Mouse (Mus musculus) c-Kit-positive CD71-positive TER-119-positive erythroid progenitor cells, embryonic 14.5 days (primary cell): ENCODE results near the gene Fam110a.

Source experiments
- DNase-seq: peaks from one replicate; pipeline ENCODE4 v3.0.0-alpha.2; 2013; ENCODE audit warnings: low spot score

Fam110a gene

DNA sequence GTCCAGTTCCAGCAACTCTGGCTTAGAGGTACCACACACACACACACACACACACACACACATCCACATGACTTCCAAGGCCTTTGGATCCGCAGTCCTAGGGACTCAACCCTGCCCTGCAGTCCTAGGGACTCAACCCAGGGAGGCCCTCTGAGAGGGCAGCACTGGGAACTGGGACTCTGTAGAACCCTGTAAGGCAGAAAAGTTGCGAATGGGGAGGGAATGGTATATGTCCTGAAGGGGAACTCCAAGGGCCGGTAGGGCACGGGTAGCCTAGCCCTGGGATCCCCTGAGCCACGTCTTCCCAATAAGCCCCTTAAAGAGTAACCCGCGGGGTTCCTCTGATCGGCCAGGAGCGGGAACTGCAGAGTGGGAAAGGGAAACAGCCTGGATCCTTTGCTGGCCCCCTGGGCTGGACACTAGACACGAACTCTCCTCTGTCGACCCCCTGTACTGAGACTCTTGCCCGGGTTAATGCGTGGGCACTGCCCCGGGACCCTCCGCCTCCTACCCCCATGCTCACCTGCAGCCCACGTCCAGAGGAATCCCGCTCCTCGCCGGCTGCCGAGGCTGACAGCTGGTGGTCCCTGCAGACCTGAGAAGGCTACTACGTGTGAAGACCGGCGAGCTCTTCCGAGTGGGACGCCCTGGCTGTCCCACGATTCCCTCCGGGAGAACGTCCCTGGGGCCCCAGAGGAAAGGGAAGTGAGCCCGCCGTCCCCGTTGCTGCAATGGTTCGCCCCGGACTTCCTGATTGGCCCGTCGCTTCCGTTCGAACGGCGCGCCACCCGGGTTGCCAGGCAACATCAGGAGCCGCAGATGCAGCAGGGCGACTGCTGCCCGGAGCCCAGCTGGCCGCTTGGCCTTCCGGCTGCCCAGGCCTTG is at the start of gene Fam110a:
TSS of gene Fam110a (minus strand) at position 750 of the 885 bp plus-strand sequence.
- peak; percentile 77 for DNase-seq

DNA sequence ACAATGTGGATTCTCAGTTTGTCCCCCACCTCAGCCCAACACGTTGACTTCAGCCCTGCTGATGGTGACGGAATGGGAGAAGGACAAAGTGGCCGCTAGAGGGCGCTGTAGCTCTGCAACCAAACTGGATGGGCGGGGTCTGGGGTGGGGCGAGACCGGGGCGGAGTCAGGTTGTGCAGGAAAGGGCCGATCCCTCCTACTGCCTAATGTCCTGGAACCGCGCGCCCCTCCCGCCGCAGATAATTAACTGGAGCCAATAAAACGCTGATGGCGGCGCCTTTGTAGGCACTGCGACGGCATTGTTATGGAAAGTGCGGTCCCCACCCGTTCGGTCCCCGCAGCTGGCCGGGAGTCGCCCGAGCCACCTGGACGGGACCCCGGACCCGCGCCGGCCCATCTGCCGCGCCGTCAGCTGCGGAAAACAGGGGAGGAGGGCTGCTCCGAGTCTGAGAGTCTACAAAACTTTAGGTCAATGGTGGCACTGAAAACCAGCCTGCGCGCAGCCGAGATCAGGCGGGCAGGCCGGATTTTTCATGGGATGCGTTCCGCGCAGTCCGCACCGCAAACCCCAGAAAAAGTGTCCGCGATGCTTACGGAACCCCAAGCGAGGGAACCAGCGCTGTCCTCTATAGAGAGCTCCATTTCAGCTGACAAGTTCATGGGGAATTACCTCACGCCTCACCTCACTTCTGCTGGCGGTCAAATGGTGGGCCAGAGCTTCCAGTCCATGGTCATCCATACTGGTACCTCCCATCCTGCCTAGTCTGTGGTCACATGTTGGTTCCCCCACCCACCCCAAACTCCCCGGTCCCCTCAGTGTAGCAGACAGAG is 49.4 kb upstream of the Fam110a start:
- peak; percentile 92 for DNase-seq

DNA sequence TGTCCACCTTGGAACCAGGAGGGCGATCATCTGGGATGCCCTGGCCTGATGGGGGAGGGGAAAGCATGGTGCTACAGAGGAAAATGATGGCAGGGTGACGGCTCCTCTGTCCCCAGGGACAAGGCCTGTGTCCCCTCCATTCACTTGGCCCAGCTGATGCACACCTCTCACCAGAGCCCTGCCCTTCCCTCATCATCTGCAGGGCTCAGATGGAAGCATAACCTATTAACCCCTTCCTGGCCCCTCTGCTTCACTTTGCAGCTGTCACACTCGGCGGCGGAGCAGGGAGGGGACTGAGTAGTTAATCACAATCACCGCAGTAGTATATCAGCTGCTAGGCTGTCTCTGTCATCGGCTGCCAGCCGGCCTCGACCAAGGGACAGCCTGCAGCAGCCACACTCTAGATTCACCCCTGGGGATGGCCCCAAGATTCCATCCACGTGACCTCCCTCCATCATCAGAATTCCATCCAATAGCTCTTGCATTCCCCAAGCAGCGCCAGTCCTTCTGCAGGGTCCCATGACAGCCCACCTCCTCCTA is 44.9 kb upstream of the Fam110a start:
- no peak for DNase-seq

DNA sequence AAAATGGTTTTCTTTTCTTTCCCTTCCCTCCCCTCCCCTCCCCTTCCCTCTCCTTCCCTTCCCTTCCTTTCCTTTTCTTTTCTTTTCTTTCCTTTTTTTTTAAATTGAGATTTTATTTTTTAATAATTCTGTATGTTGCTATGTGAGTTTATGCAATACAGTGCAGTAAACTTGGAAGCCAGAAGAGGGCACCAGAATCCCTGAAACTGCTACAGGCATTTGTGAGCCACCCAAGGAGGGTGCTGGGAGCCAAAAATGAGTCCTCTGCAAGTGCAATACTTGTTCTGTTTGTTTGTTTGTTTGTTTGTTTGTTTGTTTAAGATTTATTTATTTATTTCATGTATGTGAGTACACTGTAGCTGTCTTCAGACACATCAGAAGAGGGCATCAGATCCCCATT is 42.0 kb upstream of the Fam110a start:
- no peak for DNase-seq

DNA sequence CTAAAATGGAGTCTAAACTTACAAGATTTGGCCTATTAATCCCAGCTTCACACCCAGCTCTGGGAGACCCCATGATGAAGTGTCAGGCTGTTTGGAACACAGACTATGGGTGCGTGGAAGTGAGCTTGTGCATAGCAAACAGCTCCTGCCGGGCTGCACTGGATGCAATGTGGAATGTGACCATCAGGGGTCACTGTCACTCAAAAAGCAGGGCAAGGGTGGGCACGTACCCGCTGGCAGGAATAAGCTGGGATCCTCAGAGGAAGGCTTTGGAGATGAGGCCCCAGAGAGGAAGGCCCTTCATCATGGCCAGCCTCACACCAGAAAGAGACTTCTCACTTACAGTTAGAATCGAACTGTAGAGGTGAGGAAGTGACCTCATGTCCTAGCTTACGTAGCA is 40.2 kb upstream of the Fam110a start:
- no peak for DNase-seq

DNA sequence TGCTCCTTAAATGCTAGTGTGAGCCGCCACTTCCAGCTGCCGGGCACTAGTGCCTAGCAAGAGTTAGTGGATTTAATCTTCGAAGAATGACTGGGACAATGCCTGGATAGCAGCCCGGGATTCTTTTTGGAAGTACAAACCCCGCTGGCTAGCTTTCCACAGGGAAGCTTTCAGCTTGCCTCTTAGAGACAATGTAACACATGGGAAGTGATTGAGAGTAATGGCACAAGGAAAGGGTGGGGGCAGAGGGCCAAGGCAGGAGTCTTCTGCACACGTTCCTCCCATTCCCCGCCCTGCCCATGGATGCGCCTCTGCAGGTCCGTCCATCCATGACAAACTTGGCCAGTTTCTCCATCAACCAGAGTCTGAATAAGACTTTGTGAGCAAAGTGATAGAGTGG is 36.6 kb upstream of the Fam110a start:
- no peak for DNase-seq

DNA sequence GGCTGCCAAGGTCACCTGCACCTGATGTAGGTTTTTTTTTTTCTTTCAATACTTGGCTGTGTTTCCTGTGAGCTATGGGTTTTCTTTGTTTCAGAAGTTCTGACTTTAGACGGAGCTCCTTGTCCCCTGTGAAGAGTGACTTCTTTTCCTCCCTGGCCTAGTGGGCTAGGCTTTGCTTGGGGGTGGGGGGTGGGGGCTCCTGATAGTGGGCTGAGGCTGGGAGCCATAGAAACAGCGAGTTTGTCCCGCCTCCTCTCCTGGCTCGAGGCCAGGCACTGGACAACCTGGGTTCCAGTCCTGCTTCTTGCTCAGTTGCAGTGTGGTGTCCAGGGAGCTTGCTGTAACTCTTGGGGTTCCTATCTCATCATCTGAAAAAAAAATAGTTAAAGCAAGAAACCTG is 36.0 kb upstream of the Fam110a start:
- DNase-seq, result no peak

DNA sequence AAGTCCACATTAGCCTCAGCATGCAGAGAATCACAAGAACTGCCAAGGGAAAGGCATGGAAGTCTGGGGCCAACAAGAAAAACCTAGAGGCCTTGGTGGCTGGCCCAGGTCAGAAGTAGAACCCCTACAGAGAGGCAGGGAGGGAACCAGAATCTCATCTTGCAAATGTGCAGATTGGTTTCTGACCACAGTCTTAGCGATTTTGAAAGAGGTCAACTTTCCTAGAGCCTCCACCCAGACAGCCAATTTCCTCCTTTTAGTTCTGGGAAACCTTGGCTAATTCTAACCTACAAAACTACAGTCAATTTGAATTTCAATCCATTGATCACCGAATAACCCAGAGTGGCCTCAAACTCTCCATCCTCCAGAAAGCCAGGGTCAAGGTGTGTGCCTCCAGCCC is 32.7 kb upstream of the Fam110a start:
- no peak for DNase-seq

DNA sequence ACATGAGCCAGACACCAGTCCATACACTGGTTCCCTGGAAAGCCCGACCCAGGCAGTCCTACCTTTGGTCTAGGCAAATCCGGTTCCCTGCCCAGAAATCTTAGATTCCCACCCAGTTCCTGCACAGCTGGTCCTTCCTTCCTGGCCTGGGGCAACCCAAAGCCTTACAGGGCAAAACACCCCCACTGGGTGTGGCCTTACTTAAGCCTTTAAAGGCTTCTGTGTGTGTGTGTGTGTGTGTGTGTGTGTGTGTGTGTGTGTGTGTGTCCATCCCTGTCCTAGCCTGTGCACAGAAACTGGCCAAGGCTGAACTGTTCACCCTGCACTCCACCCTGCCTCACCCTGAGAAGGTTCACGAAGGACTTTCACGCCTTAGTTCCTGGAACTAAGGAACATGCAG is 32.2 kb upstream of the Fam110a start:
- DNase-seq, result no peak

DNA sequence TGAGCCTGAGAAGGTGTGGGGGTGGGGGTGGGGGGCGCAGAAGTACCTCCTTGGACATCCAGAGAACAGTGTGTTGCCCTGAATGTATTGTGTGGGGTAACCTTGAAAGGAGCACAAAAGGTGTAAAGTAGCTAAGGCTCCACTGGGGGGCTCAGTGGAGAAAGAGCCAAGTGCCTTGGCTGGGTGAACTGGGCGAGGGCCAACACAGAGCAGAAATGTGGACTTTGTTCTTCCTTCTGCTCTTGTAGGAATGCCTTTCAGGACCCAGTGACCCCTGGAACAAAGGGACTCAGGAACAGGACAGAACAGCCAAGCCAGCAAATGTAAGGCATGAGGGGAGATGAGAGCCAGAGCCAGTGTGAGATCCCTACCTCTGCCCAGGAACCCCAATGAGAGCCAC is 31.7 kb upstream of the Fam110a start:
- DNase-seq, result no peak

DNA sequence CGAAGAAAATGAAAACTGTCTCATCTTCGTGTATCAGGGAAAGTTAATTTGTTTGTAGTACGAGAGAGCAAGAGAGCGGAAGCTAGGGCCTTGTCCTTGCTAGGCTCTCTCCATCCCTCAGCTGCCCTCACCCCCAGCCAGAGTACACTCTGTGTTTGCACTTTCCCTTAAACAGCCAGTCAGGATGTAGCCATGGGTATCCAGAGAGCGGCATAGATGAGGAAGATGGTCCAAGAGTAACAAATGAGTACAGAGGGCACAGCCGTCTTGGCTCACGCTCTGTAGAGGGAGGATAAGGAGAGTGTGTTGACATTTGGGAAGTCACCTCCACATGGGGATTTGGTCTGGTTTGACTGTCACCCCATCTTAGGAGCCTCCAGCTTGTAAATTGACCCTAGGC is 30.6 kb upstream of the Fam110a start:
- no peak for DNase-seq

DNA sequence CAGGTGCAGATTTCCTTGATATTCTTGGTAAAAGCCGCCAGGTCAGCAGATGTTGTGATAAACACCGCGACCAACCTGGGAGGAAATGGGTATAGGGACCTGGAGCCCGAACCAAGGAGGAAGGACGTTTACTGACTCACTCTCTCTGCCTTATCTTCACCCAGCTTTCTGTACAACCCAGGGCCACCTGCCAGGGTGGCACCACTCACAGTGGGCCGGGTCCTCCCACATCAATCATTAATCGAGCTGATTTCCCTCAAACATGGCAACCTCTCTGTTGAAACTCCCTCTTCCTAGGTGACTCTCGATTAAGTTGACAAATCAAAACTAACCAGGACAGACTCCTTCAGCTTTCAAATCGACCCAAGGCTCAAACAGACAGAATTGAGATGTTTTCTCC is 30.2 kb upstream of the Fam110a start:
- DNase-seq, result no peak

DNA sequence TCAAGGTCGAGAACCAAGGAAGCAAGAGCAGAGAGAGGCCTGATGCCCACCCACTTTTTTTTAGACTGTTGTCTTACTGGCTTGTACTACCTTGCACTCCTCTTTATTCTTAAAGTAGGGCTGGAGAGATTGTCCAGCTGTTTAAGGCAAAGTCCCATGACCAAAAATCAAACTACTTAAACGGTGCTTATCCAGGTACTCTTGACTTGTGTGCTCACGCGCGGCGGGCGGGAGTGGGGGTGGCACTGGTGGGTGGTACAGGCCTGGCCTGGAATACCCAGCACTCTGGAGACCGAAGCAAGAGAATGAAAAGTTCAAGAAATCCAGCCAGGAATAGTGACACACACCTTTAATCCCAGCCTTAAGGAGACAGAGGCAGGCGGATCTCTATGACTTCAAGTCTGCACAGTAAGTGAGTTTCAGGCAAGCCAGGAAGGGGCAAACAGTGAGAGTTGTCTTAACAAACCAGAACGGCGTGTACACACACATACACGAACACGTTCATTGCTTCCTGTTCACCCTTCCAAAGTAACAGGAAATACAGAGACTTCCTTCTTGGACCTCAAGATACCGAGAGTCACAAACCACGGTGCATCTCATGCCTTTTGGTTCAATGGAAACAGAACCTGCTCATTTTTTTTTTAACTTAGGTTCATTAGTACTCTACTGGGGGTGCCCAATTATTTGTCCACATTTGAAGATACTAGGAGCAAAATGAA is 29.2 kb upstream of the Fam110a start:
- DNase-seq, result no peak

DNA sequence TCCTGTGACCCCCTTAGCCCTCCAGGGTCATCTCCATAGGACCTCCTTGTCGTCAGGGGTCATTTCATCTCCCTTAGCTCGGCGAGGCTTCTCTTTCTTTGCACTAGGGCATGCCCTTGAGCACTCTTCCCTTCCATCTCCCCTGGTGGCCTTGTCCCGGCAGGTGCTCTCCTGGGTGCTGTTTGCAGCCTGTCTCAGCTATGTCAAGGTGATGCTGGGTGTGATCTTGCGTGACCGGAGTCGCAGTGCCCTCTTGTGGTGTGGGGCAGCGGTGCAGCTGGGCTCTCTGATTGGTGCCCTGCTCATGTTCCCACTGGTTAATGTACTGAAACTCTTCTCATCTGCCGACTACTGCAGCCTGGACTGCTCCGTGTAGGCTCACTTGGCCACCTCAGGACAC is 27.8 kb upstream of the Fam110a start:
- DNase-seq, result no peak

DNA sequence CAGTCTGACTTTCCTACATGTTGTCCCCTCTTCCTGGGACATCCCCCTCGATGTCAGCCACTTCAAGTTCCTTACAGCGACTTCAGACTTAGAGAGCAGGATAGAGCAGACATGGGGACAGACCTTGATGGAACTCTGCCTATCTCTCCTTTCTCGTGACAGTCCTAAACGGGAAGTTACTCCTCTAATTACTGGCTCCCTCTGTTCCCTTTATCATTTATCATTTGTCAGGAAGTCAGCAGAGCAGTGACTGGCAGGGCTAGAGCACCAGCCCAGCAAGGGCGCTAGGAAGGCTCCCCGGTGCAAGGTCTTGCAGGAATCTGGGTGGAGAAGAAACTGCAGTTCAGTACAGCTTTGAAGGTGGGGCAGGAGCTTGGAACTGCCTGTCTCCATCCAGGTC is 22.5 kb upstream of the Fam110a start:
- no peak for DNase-seq

DNA sequence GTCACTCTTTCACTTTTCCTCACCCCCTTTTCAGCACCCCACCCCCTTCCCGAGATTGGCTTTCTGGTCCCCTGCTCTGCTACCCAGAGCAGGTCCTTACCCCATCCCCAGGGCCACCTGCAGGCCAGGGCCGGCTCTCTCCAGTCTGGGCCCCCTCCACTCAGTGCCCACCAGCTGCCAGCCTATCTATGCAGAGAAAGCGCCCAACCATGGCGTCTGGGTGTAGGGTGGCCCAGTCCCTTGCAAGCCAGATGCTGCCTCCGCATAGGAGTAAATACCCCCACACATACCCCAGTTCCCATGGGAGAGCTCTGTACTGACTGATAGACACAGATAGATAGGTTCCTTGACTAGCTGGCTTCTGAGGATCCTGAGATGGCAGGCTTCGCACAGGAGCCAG is 20.7 kb upstream of the Fam110a start:
- no peak for DNase-seq

DNA sequence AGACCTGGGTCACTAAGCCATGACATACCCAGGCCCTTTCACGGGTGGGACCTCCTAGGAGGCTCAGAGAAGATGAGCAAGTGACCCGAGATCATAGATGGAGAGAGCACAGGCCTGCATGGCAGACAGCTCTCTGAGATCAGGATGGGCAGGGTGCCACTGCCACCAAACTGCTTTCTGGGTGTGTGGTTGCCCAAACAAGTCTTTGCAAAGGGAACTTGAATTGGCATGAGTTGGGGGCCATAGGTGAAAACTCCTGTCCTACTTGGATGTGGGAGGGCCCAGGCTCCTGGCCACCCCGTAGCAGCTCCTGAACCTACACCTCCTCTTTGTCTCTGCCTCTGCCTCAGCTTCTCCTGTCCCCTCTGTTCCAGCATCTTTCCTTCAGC is 20.3 kb upstream of the Fam110a start:
- no peak for DNase-seq

DNA sequence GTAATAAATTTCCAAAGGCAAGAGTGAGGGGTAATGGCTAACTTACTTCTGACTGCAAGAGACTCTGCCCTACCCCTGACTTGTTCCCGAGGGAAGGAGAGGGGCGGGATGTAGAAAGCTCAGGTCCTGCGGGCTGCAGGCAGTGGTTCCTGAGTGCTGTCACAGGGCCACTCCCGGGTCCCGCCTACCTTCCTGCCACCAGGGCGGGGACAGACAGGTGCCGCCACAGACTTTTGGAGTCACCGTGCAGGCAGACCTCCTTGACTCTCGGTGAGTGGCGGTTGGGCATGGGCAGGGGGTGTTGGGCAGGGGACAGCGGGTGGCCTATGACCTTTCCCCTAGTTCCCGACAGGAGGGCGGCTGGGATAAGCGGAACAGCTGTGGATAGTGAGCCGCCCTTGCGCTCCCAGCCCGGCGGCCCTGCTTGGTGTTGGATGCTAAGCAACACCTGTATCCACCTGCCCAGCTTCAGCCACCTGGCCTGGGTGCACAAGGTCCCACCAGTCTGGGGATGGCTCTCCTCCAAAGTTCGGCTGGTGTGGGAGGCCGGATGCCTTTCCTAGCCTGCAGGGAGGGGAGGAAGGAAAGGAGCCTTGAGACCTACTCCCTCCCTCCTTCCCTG is 19.8 kb upstream of the Fam110a start:
- DNase-seq, result no peak

DNA sequence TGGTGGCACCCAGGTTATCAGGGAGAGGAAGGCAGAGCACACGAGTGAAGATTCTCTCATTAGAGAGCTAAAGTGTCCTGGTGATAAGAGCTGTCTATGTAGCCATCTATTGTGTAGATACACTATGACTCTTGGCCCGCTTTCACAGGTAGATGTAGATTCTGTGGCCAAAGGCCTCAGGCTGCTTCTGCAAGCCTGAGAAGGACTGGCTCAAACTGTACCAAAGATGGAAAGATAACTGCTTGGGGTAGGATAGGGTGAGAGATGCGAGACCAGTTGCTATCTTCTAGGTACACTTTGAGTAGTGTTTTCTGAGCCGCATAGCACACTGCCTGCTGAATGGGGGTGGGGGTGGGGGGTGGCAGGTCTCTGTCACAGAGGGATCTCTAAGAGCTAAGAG is 18.9 kb upstream of the Fam110a start:
- no peak for DNase-seq

DNA sequence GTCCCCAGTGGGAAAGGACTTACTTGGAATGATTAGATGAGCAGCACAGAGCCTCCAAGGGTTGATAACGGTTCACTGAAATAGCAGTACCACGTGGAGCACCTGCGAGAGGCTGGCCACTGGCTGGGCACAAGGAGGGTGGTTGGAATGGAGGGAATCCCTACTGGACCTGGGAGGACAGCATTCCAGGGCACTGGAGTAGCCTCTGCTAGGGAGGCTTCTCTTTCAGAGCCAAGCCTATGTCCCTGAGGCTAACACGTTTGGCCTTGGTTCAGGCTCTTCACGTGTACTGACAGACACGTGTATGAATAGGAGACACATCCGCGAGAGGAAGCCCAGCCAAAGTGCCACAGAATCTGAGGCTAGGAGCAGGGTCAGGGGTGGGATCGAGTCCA is 18.5 kb upstream of the Fam110a start:
- no peak for DNase-seq

DNA sequence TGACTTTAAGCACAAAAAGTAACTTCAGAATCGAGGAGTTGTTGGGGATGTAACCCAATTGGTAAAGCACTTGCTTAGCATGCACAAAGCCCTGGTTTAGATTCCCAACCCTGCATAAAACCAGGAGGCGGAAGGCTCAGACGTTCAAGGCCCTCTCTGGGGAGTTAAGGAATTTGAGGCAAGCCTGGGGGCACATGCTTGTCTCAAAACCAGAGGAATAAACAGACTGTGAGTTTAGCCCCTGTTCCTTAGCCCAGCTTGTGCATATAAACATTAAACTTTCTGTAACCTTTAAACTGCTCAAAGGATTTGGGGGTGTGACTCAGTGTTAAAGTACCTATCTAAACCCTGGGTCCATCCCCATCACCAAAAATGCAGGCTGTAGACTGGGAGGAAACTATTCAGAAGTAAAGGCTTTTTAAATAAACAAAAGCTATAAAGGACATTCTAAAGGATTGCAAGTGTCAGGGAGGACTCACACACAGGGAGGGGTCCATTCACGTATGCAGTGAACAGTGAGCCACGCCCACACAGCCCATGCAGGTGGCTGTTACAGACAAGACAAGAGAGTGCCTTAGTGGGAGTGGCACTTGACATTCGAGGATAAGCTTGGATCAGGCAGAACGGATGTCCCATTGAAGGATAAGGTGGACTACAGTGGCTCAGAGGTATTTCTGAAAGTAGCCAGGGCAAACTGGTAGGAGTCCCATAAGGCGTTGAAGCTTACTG is 17.9 kb upstream of the Fam110a start:
- DNase-seq, result peak; percentile 63
